Mouse (Mus musculus) midbrain, embryonic 11.5 days (tissue): ENCODE measurements around the gene Olfr606. TPM values are rescaled to one million over a fixed set of nuclear protein-coding genes. Genes with fewer than 3 reads are reported as not detected.
"Not testable (repeated sequence)": the region's sequence is repeated elsewhere in the genome, so short reads cannot be mapped to it uniquely, and the experiment has no call there.

Source experiments
- ATAC-seq: fragments of 200-750 bp; cut with Nextera tagmentation; 2 replicates; pipeline ENCODE4 v1.8.0; 2017; ENCODE audit warnings: moderate TSS enrichment, moderate library complexity; ENCODE audit not compliant: low FRiP score
- DNase-seq: peaks from one replicate; pipeline ENCODE4 v3.0.0; 2015; ENCODE audit warnings: low spot score; ENCODE audit errors: missing footprints
- H3K27ac ChIP-seq: fragments of 300-500 bp; sonication (generic); 2 replicates; pipeline ENCODE4 v1.5.1; 2014; ENCODE audit warnings: low read depth, low read length
- H3K27me3 ChIP-seq: fragments of 300-500 bp; sonication (generic); 2 replicates; pipeline ENCODE4 v1.6.1; 2014; ENCODE audit warnings: mild to moderate bottlenecking, low read length, moderate library complexity, mixed read lengths; ENCODE audit not compliant: control insufficient read depth, insufficient read depth
- H3K36me3 ChIP-seq: fragments of 300-500 bp; sonication (generic); 2 replicates; pipeline ENCODE4 v1.6.1; 2014; ENCODE audit warnings: mild to moderate bottlenecking, low read length, moderate library complexity, mixed read lengths; ENCODE audit not compliant: control insufficient read depth, insufficient read depth
- H3K4me1 ChIP-seq: fragments of 300-500 bp; sonication (generic); 2 replicates; pipeline ENCODE4 v1.6.1; 2014; ENCODE audit warnings: low read length; ENCODE audit not compliant: control insufficient read depth, insufficient read depth
- H3K4me2 ChIP-seq: fragments of 300-500 bp; sonication (generic); 2 replicates; pipeline ENCODE4 v1.6.1; 2014; ENCODE audit warnings: mild to moderate bottlenecking, moderate library complexity
- H3K4me3 ChIP-seq: fragments of 300-500 bp; sonication (generic); 2 replicates; pipeline ENCODE4 v1.5.1; 2014; ENCODE audit warnings: low read depth, low read length
- H3K9ac ChIP-seq: fragments of 300-500 bp; sonication (generic); 2 replicates; pipeline ENCODE4 v1.6.1; 2014; ENCODE audit warnings: low read length
- H3K9me3 ChIP-seq: fragments of 300-500 bp; sonication (generic); 2 replicates; pipeline ENCODE4 v1.6.1; 2016; ENCODE audit warnings: low read length; ENCODE audit not compliant: control insufficient read depth
- WGBS: fragments of 180-500 bp; shearing (Covaris S2); extraction: QIAGEN DNeasy Blood & Tissue Kit; methylation state at CpG from one replicate; pipeline ENCODE4 v1.1.7; 2014; 5-methylcytosine and 5-hydroxymethylcytosine counted together
- polyA plus RNA-seq: library from polyadenylated mRNA; unstranded; fragments of >200 nt; fragmentation: Nextera tagmentation; extraction: Ambion mirVana; gene quantifications from 2 replicates; pipeline ENCODE4 v1.2.1, GENCODE M21; 2014

Gene Olfr606
- not detected in 2 replicates for polyA plus RNA-seq

DNA sequence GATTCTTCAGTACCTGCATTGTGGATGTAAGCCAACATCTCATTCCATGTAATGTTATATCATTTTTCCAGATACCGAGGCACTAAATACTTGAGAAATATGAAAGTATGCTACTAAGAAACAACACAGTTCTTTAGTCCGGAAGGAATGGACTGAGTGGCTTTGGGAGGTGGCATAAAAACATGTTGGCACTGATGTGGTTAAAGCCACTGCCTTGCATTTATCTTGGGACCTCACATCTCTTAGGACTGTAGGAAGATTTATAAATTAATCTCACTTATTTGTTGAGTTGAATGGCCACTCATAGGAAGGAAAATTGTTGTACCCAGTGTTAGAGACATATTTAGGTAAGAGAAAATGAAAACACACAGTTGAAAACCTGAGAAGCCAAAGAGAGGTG, at the start of gene Olfr606:
TSS of gene Olfr606 (plus strand) at position 301 of the 400 bp plus-strand sequence.
- no peak within 1 kb of the TSS for H3K4me3 ChIP-seq
- H3K27ac ChIP-seq, result no peak within 1 kb of the TSS
- no peaks in the 10 kb centered on the region for H3K9me3 ChIP-seq
- WGBS, result 96% methylated on average over 2 of the region's 2 CpGs
- H3K4me1 ChIP-seq, result no peaks in the 10 kb centered on the region
- no peak within 1 kb of the TSS for H3K4me2 ChIP-seq
- DNase-seq (no peak), ATAC-seq (no peak)
- H3K27me3 ChIP-seq, result no peaks in the 10 kb centered on the region
- no peak within 1 kb of the TSS for H3K9ac ChIP-seq
- H3K36me3 ChIP-seq, result no peaks in the 10 kb centered on the region

DNA sequence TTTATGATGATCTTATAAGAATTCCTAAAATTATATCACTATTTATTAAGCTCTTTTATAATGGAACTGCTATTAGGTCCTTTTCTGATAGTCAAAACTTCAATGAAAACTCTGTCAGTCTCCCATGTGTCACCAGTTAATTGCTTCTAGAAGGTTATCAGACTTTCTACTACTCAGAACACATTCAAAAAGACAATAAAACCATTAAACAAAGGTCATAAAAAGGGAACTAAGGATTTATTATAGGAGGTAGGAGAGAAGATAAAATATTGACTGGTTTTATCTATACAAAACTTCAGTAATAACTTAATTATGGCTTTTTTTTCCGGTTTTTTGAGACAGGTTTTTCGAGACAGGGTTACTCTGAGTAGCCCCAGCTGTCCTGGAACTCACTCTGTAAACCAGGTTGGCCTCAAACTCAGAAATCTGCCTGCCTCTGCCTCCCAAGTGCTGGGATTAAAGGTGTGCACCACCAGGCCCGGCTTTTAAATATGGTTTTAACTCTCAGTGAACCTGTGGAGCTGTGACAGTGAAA, 42.3 kb upstream of the Olfr606 start:
- 72% methylated on average over 3 of the region's 3 CpGs for WGBS
- H3K4me2 ChIP-seq, ATAC-seq, H3K9me3 ChIP-seq, H3K9ac ChIP-seq, H3K27me3 ChIP-seq, DNase-seq, H3K27ac ChIP-seq, H3K36me3 ChIP-seq, H3K4me3 ChIP-seq, H3K4me1 ChIP-seq: not testable (repeated sequence)

DNA sequence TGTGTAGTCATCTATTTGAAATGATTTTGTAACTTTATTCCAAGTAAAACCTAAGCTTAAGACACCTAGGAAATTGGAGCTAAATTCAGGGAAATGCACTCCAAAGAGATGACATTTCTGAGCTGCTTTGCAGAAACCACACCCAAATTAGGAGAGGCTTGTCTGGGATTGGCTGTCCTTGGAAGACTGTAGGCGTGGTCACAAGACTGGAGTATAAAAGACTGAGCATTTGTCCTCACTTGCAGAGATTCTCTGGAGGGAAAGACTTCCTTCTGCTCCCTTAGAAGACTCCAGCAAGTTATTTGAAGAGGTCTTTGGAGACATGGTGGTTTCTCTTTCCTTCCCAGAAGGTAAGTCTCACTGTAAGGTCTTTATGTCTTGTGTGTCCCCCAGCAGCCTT, 34.1 kb upstream of the Olfr606 start, which contains the start of gene Usp17lc:
TSS of gene Usp17lc (plus strand) at position 301 of the 400 bp plus-strand sequence.
- 64% methylated on average over 1 of the region's 1 CpGs for WGBS
- not testable (repeated sequence) for H3K27ac ChIP-seq, ATAC-seq

DNA sequence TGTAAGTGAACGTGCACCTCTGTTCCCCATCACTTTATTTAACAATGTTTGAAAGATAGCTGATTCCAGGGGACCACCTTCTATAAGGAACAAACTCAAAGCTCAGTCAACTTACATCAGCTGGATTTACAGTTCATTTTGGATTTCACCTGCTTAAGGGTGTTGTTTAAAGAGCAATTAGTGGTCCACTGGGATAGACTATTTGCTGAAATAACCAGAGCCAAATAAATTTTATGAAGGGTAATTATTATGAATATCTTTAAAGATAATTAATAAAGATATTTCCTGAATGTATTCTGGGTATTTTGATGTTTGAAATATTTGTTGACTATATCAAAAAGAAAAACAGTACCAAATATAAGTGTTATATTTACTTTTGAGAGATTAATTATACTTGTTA, 3.5 kb upstream of the Olfr606 start, which contains the start of gene Olfr605:
TSS of gene Olfr605 (minus strand) at position 101 of the 400 bp plus-strand sequence.
- no peak within 1 kb of the TSS for H3K4me2 ChIP-seq
- no peaks in the 10 kb centered on the region for H3K36me3 ChIP-seq
- no peaks in the 10 kb centered on the region for H3K4me1 ChIP-seq
- 90% methylated on average over 1 of the region's 1 CpGs for WGBS
- ATAC-seq (no peak), DNase-seq (no peak)
- no peak within 1 kb of the TSS for H3K4me3 ChIP-seq
- H3K27me3 ChIP-seq, result no peaks in the 10 kb centered on the region
- no peak within 1 kb of the TSS for H3K9ac ChIP-seq
- H3K9me3 ChIP-seq, result no peaks in the 10 kb centered on the region
- H3K27ac ChIP-seq, result no peak within 1 kb of the TSS

More for the DNA sequence above, 34.1 kb upstream of the Olfr606 start, which contains the start of gene Usp17lc:
- H3K4me3 ChIP-seq, H3K4me2 ChIP-seq, H3K27me3 ChIP-seq, H3K9ac ChIP-seq, DNase-seq, H3K4me1 ChIP-seq, H3K9me3 ChIP-seq, H3K36me3 ChIP-seq: not testable (repeated sequence)

DNA sequence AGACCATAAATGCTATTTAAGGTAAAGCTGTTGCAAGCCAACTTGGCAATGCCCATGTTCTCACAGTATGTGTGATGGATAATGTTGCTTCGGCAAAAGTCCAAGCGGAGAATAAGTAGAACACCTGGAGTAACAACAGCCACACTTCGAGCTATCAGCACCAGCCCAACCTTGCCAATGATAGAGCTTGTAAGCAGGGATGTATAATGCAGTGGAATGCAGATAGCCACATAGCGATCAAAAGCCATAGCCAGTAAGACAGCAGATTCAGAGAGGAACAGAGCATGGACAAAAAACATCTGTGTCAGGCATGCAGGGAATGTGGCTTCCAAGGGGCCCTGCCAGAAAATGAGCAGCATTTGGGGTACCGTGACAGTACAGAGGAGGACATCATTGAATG, 11.7 kb downstream of the Olfr606 start:
- Histone ChIP-seq H3K4me3 (no peak overlapping the region), H3K4me1 (no peaks in the 10 kb centered on the region), H3K27me3 (no peaks in the 10 kb centered on the region), H3K27ac (no peak overlapping the region), H3K9ac (no peak overlapping the region), H3K36me3 (no peaks in the 10 kb centered on the region), H3K9me3 (no peaks in the 10 kb centered on the region), H3K4me2 (no peak overlapping the region)
- ATAC-seq (no peak), DNase-seq (no peak)
- WGBS, result 89% methylated on average over 5 of the region's 5 CpGs

DNA sequence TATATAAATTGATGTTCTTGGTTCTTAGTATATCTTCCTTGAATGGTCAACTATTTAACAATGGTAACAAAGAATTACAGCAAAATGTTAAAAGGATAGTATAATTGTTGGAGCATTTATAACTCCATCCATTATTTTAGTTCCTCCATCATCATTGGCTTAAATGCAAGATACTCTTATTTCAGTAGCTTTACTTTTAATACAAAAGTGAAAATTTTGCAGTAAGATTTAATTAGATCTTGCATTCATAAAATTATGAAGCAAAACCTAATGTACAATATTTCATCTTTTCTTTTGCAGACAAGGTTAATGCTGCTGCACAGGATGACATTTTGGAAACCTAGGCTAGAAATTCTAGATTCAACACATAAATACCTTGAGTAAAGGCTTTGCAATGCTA, 20.7 kb downstream of the Olfr606 start, which contains the start of gene Olfr608:
TSS of gene Olfr608 (plus strand) at position 301 of the 400 bp plus-strand sequence.
- DNase-seq (no peak), ATAC-seq (no peak)
- H3K9ac ChIP-seq, result no peak within 1 kb of the TSS
- H3K27ac ChIP-seq, result no peak within 1 kb of the TSS
- H3K9me3 ChIP-seq, result no peaks in the 10 kb centered on the region
- no peaks in the 10 kb centered on the region for H3K4me1 ChIP-seq
- H3K27me3 ChIP-seq, result no peaks in the 10 kb centered on the region
- H3K4me3 ChIP-seq, result no peak within 1 kb of the TSS
- H3K4me2 ChIP-seq, result no peak within 1 kb of the TSS
- H3K36me3 ChIP-seq, result no peaks in the 10 kb centered on the region

DNA sequence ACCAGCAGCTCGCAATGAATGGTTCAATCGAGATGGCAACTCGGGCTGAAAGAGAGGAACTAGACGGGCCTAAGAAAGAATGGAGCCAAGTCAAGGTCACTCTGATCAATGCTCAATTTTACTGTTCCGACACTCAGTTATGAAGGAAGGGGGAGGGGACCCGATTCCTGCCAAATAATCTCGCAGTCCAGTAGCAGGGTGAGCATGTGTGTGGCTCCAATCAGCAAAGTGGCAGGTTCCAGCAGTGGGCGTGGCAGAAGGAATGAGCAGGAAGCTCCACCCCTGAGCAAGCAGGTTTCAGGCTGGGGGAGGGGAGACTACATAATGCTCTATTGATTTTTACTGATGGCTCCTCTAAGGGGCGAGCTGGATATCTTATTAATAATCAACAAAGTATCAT, 28.3 kb downstream of the Olfr606 start:
- not testable (repeated sequence) for H3K27me3 ChIP-seq, H3K36me3 ChIP-seq, H3K4me3 ChIP-seq, H3K4me1 ChIP-seq, ATAC-seq, DNase-seq, H3K9me3 ChIP-seq, H3K27ac ChIP-seq, H3K4me2 ChIP-seq, H3K9ac ChIP-seq
- 94% methylated on average over 9 of the region's 9 CpGs for WGBS

DNA sequence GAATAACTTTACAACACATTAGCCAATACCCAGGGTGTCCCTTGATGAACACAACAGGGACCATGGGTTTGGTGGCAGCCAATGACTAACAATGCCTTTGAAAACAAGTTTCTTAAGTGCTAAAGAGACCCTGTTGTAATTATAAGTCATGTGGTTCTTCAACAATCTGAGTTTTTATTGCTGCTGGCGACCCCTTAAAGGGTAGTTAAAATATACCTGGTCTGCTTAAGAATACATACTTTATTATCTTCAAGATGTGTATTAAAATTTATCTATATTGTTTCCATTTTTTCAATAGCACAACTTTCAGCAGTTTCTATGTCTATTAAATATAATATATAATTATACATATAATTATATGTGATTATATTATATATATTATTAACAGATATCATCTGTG, 49.1 kb downstream of the Olfr606 start, which contains the start of gene Olfr609:
TSS of gene Olfr609 (minus strand) at position 101 of the 400 bp plus-strand sequence.
- no peaks in the 10 kb centered on the region for H3K9me3 ChIP-seq
- no peak within 1 kb of the TSS for H3K9ac ChIP-seq
- no peaks in the 10 kb centered on the region for H3K27me3 ChIP-seq
- H3K27ac ChIP-seq, result no peak within 1 kb of the TSS
- DNase-seq (no peak), ATAC-seq (no peak)
- H3K4me1 ChIP-seq, result no peaks in the 10 kb centered on the region
- no peaks in the 10 kb centered on the region for H3K36me3 ChIP-seq
- no peak within 1 kb of the TSS for H3K4me3 ChIP-seq
- 58% methylated on average over 1 of the region's 1 CpGs for WGBS
- H3K4me2 ChIP-seq, result no peak within 1 kb of the TSS
